Mouse (Mus musculus): ENCODE data around the gene Pot1a. TPM values are rescaled to one million over a fixed set of nuclear protein-coding genes. Genes with fewer than 3 reads are reported as not detected.
A peak's percentile ranks its signal among the peaks of the same experiment; 100 is the strongest.

Pot1a gene
- 9.1 and 9.4 TPM in 2 replicates for polyA plus RNA-seq (2015; fragmentation: Nextera tagmentation; extraction: Ambion mirVana)

GRCm38 (mm10) chr6:25808806-25809495 is at the start of gene Pot1a:
Gene Pot1a, minus strand, starts transcription at chr6:25809246.
- no peaks in the 10 kb centered on the region for H3K9me3 ChIP-seq (ENCODE audit: control insufficient read depth)
- WGBS, result under 1% methylated on average over 34 of the region's 34 CpGs
- peak; percentile 100 for ATAC-seq
- H3K27me3 ChIP-seq (replicated peaks; ENCODE audit: control insufficient read depth, insufficient read depth, low read length), result no peaks in the 10 kb centered on the region
- peak within 1 kb of the TSS; percentile 69 for H3K4me2 ChIP-seq (replicated peaks; ENCODE audit: low read depth)
- peak within 1 kb of the TSS; percentile 77 for H3K4me3 ChIP-seq (ENCODE audit: low read depth, low read length)
- H3K9ac ChIP-seq (ENCODE audit: low read depth, low read length), result peak within 1 kb of the TSS; percentile 77
- H3K4me1 ChIP-seq (replicated peaks; ENCODE audit: control insufficient read depth, insufficient read depth, low read length), result no peaks in the 10 kb centered on the region
- H3K27ac ChIP-seq (ENCODE audit: low read depth, low read length), result peak within 1 kb of the TSS; percentile 68
- TF ChIP-seq CTCF (IDR thresholded peaks at IDR 0.05; ENCODE audit: low read depth), result no peak
- peaks cover 9% of the 10 kb centered on the region; the same call in 1 of the 2 replicates for H3K36me3 ChIP-seq (ENCODE audit: control insufficient read depth, insufficient read depth)

- Histone ChIP-seq H3K9me3 (ENCODE audit: control insufficient read depth) (no peaks in the 10 kb centered on the region), H3K9ac (ENCODE audit: low read depth, low read length) (no peak overlapping the region), H3K27ac (ENCODE audit: low read depth, low read length) (no peak overlapping the region), H3K4me2 (replicated peaks; ENCODE audit: low read depth) (no peak overlapping the region), H3K27me3 (replicated peaks; ENCODE audit: control insufficient read depth, insufficient read depth, low read length) (no peaks in the 10 kb centered on the region), H3K4me1 (replicated peaks; ENCODE audit: control insufficient read depth, insufficient read depth, low read length) (no peaks in the 10 kb centered on the region), H3K4me3 (ENCODE audit: low read depth, low read length) (no peak overlapping the region), H3K36me3 (ENCODE audit: control insufficient read depth, insufficient read depth) (no peaks in the 10 kb centered on the region)
- WGBS, result 54% methylated on average over 2 of the region's 2 CpGs
- no peak for ATAC-seq
- TF ChIP-seq CTCF (IDR thresholded peaks at IDR 0.05; ENCODE audit: low read depth), result no peak
Observed at GRCm38 (mm10) chr6:25836261-25836660, 27.2 kb upstream of the Pot1a start.

- no peaks in the 10 kb centered on the region for H3K9me3 ChIP-seq (ENCODE audit: control insufficient read depth)
- H3K27me3 ChIP-seq (replicated peaks; ENCODE audit: control insufficient read depth, insufficient read depth, low read length), result no peaks in the 10 kb centered on the region
- no peak for TF ChIP-seq CTCF (IDR thresholded peaks at IDR 0.05; ENCODE audit: low read depth)
- no peak overlapping the region for H3K27ac ChIP-seq (ENCODE audit: low read depth, low read length)
- H3K4me3 ChIP-seq (ENCODE audit: low read depth, low read length), result no peak overlapping the region
- ATAC-seq, result no peak
- H3K4me2 ChIP-seq (replicated peaks; ENCODE audit: low read depth), result no peak overlapping the region
- no peak overlapping the region for H3K9ac ChIP-seq (ENCODE audit: low read depth, low read length)
- 86% methylated on average over 3 of the region's 3 CpGs for WGBS
- no peaks in the 10 kb centered on the region for H3K4me1 ChIP-seq (replicated peaks; ENCODE audit: control insufficient read depth, insufficient read depth, low read length)
- peaks cover 12% of the 10 kb centered on the region; the same call in 1 of the 2 replicates for H3K36me3 ChIP-seq (ENCODE audit: control insufficient read depth, insufficient read depth)
Observed at GRCm38 (mm10) chr6:25806021-25806420, 3.0 kb downstream of the Pot1a start.

GRCm38 (mm10) chr6:25802269-25802668 is 6.8 kb downstream of the Pot1a start:
- no peaks in the 10 kb centered on the region for H3K9me3 ChIP-seq (ENCODE audit: control insufficient read depth)
- ATAC-seq, result no peak
- H3K27me3 ChIP-seq (replicated peaks; ENCODE audit: control insufficient read depth, insufficient read depth, low read length), result no peaks in the 10 kb centered on the region
- H3K9ac ChIP-seq (ENCODE audit: low read depth, low read length), result no peak overlapping the region
- H3K27ac ChIP-seq (ENCODE audit: low read depth, low read length), result no peak overlapping the region
- peaks cover 14% of the 10 kb centered on the region; the same call in 1 of the 2 replicates for H3K36me3 ChIP-seq (ENCODE audit: control insufficient read depth, insufficient read depth)
- WGBS, result 67% methylated on average over 3 of the region's 3 CpGs
- no peaks in the 10 kb centered on the region for H3K4me1 ChIP-seq (replicated peaks; ENCODE audit: control insufficient read depth, insufficient read depth, low read length)
- no peak overlapping the region for H3K4me3 ChIP-seq (ENCODE audit: low read depth, low read length)
- no peak overlapping the region for H3K4me2 ChIP-seq (replicated peaks; ENCODE audit: low read depth)
- no peak for TF ChIP-seq CTCF (IDR thresholded peaks at IDR 0.05; ENCODE audit: low read depth)

GRCm38 (mm10) chr6:25801230-25801629 is 7.8 kb downstream of the Pot1a start:
- Histone ChIP-seq H3K27ac (ENCODE audit: low read depth, low read length) (no peak overlapping the region), H3K36me3 (ENCODE audit: control insufficient read depth, insufficient read depth) (peaks cover 20% of the 10 kb centered on the region), H3K9me3 (ENCODE audit: control insufficient read depth) (no peaks in the 10 kb centered on the region), H3K4me3 (ENCODE audit: low read depth, low read length) (no peak overlapping the region), H3K27me3 (replicated peaks; ENCODE audit: control insufficient read depth, insufficient read depth, low read length) (no peaks in the 10 kb centered on the region), H3K4me2 (replicated peaks; ENCODE audit: low read depth) (no peak overlapping the region), H3K9ac (ENCODE audit: low read depth, low read length) (no peak overlapping the region), H3K4me1 (replicated peaks; ENCODE audit: control insufficient read depth, insufficient read depth, low read length) (no peaks in the 10 kb centered on the region)
- no peak for TF ChIP-seq CTCF (IDR thresholded peaks at IDR 0.05; ENCODE audit: low read depth)
- ATAC-seq, result no peak
- 94% methylated on average over 6 of the region's 6 CpGs for WGBS

- Histone ChIP-seq H3K36me3 (ENCODE audit: control insufficient read depth, insufficient read depth) (peaks cover 17% of the 10 kb centered on the region), H3K4me1 (replicated peaks; ENCODE audit: control insufficient read depth, insufficient read depth, low read length) (no peaks in the 10 kb centered on the region), H3K27ac (ENCODE audit: low read depth, low read length) (no peak overlapping the region), H3K9me3 (ENCODE audit: control insufficient read depth) (no peaks in the 10 kb centered on the region), H3K9ac (ENCODE audit: low read depth, low read length) (no peak overlapping the region), H3K4me3 (ENCODE audit: low read depth, low read length) (no peak overlapping the region), H3K4me2 (replicated peaks; ENCODE audit: low read depth) (no peak overlapping the region), H3K27me3 (replicated peaks; ENCODE audit: control insufficient read depth, insufficient read depth, low read length) (no peaks in the 10 kb centered on the region)
- WGBS, result 71% methylated on average over 3 of the region's 3 CpGs
- peak; percentile 94 for ATAC-seq
- TF ChIP-seq CTCF (IDR thresholded peaks at IDR 0.05; ENCODE audit: low read depth), result no peak
Observed at GRCm38 (mm10) chr6:25768238-25768637, 40.8 kb downstream of the Pot1a start.

Data from intestine, postnatal 0 days (tissue).